Comparison of ENCODE assay signal across 8 mouse cellular contexts in genomic region chr7:112720143-112720988, GRCm38 (mm10). TPM values are rescaled to one million over a fixed set of nuclear protein-coding genes. Genes with fewer than 3 reads are reported as not detected.
DNase-seq lines count a peak whose midpoint lies in the region; ATAC-seq and TF ChIP-seq lines count a peak whose summit lies in the region.

No protein-coding gene starts in this region.

- no peaks in the 10 kb centered on the region for H3K9me3 ChIP-seq in limb, embryonic 13.5 days
- no peaks in the 10 kb centered on the region for H3K9me3 ChIP-seq in neural tube, embryonic 13.5 days

- H3K36me3 ChIP-seq in heart, adult 2 months (ENCODE audit: control insufficient read depth, insufficient read depth, low read length), result 0 out of 2 replicates have a peak, but pooled peaks cover 2% of the 10 kb centered on the region
- H3K36me3 ChIP-seq in limb, embryonic 13.5 days, result no peaks in the 10 kb centered on the region
- no peaks in the 10 kb centered on the region for H3K36me3 ChIP-seq in neural tube, embryonic 13.5 days

- no peak for TF ChIP-seq CTCF in heart, adult 2 months (IDR thresholded peaks at IDR 0.05)

- TF ChIP-seq EP300 in heart, adult 2 months (IDR thresholded peaks at IDR 0.05; ENCODE audit: insufficient read depth, low read depth, low read length), result no peak

- WGBS in heart, adult 2 months, result 14% methylated on average over 23 of the region's 23 CpGs
- WGBS in limb, embryonic 13.5 days, result 5% methylated on average over 23 of the region's 23 CpGs
- 6% methylated on average over 23 of the region's 23 CpGs for WGBS in neural tube, embryonic 13.5 days

- no peak for TF ChIP-seq POLR2A in heart, adult 2 months (IDR thresholded peaks at IDR 0.05; ENCODE audit: insufficient read depth, low read depth, low read length)

- intact Hi-C loops in heart, postnatal 25 days (cut with DNase I), result no loop called here
- intact Hi-C loops in heart, adult 2 months (cut with DNase I), result no loop called here

- H3K4me1 ChIP-seq in heart, adult 2 months (ENCODE audit: control insufficient read depth, insufficient read depth, low read length), result peaks cover 23% of the 10 kb centered on the region
- peaks cover 56% of the 10 kb centered on the region for H3K4me1 ChIP-seq in limb, embryonic 13.5 days
- peaks cover 60% of the 10 kb centered on the region for H3K4me1 ChIP-seq in neural tube, embryonic 13.5 days (replicated peaks)

- H3K9ac ChIP-seq in heart, adult 2 months (ENCODE audit: low read depth, low read length), result no peak overlapping the region
- peak overlapping the region; percentile 52 for H3K9ac ChIP-seq in limb, embryonic 13.5 days
- H3K9ac ChIP-seq in neural tube, embryonic 13.5 days, result peak overlapping the region; percentile 58

- H3K4me3 ChIP-seq in heart, adult 2 months, result peak overlapping the region; percentile 14; the same call in 1 of the 2 replicates
- H3K4me3 ChIP-seq in limb, embryonic 13.5 days, result peak overlapping the region; percentile 13; the same call in 1 of the 2 replicates
- peak overlapping the region; percentile 25 for H3K4me3 ChIP-seq in neural tube, embryonic 13.5 days

- no peak overlapping the region; the same call in 1 of the 2 replicates for H3K27ac ChIP-seq in heart, adult 2 months
- peak overlapping the region; percentile 40; the same call in 1 of the 2 replicates for H3K27ac ChIP-seq in limb, embryonic 13.5 days
- H3K27ac ChIP-seq in neural tube, embryonic 13.5 days (replicated peaks), result peak overlapping the region; percentile 84

- peak; percentile 49 for ATAC-seq in limb, embryonic 13.5 days (ENCODE audit: low FRiP score, low read depth)
- ATAC-seq in neural tube, embryonic 13.5 days (ENCODE audit: low read depth), result peak; percentile 71
- ATAC-seq in granulocyte monocyte progenitor cell, adult 5-6 weeks (replicated peaks; ENCODE audit: poor library complexity, severe bottlenecking), result no peak

- 0 out of 2 replicates have a peak, but pooled peaks cover 3% of the 10 kb centered on the region for H3K79me2 ChIP-seq in heart, adult 2 months (replicated peaks; ENCODE audit: control insufficient read depth, insufficient read depth, low read length)

- DNase-seq in heart, adult 11 months, result peak; percentile 94
- DNase-seq in heart, postnatal 25 days (ENCODE audit: low spot score), result no peak
- DNase-seq in embryo, embryonic 10 days (ENCODE audit: low spot score), result peak; percentile 61
- DNase-seq in heart, adult 2 months, result peak; percentile 37 to 39
- peak; percentile 40 for DNase-seq in kidney, adult 9 months

- no peaks in the 10 kb centered on the region for H3K27me3 ChIP-seq in heart, adult 2 months (ENCODE audit: control insufficient read depth, insufficient read depth, low read length)
- no peaks in the 10 kb centered on the region for H3K27me3 ChIP-seq in limb, embryonic 13.5 days
- no peaks in the 10 kb centered on the region for H3K27me3 ChIP-seq in neural tube, embryonic 13.5 days

- peak overlapping the region; percentile 59 for H3K4me2 ChIP-seq in limb, embryonic 13.5 days (replicated peaks)
- H3K4me2 ChIP-seq in neural tube, embryonic 13.5 days, result peak overlapping the region; percentile 55

RNA-seq across cellular contexts. Expression of gene Tead1, which starts 41.2 kb away (rescaled TPM):
- 100 to 1,000 TPM; 181 to 186 TPM for total RNA-seq in heart, postnatal 25 days (2021)
- total RNA-seq in heart, adult 2 months (2021), result 100 to 1,000 TPM; 169 to 195 TPM
- polyA plus RNA-seq in heart, adult 2 months (2012; rRNA removed), result 39.5 and 67.4 TPM in 2 replicates
- 30.8 and 33.8 TPM in 2 replicates for polyA plus RNA-seq in limb, embryonic 13.5 days (2015; fragmentation: Nextera tagmentation; extraction: Ambion mirVana)
- 18.5 and 19.6 TPM in 2 replicates for polyA plus RNA-seq in neural tube, embryonic 13.5 days (2015; fragmentation: Nextera tagmentation; extraction: Ambion mirVana)
- not detected in 2 replicates for total RNA-seq in granulocyte monocyte progenitor cell, adult 5-6 weeks (2014; fragmentation: Nextera tagmentation)
- total RNA-seq in granulocyte monocyte progenitor cell, adult 5-6 weeks (2017), result not detected in 2 replicates

Comparison
In these comparisons a context has a peak if more than half of its experiments do, and no peak if none do; other contexts are left out.
1. RNA of gene Tead1, which starts 41.2 kb away (total RNA-seq): 169 to 195 TPM in heart, adult 2 months and 181 to 186 TPM in heart, postnatal 25 days; not detected in granulocyte monocyte progenitor cell, adult 5-6 weeks; every median in the first group is over 100 times any median in the second.
2. Peak in every context shown above with its lines, with median percentiles within 50 percentile points of each other: H3K4me3 ChIP-seq.